Mouse (Mus musculus): Measurements from ENCODE around the gene Cks1b.
A peak's percentile ranks its signal among the peaks of the same experiment; 100 is the strongest.

Cks1b gene

DNA sequence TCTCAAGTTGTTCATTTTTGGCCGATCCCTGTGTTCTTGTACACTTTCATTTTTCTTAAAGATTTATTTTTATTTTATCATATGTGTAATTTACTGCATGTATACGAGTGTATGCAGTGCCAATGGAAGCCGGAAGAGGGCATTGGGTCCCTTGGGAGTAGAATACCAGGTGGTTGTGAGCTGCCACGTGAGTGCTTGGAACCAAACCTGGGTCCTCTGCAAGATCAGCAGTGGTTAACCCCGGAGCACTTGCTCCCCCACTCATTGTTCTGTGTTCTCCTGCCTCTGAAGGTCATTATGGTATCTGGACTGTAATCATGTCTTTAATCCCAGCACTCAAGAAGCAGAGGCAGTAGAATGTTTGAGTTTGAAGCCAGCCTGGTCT is 7.0 kb upstream of the Cks1b start:
- DNase-seq, result no peak

DNA sequence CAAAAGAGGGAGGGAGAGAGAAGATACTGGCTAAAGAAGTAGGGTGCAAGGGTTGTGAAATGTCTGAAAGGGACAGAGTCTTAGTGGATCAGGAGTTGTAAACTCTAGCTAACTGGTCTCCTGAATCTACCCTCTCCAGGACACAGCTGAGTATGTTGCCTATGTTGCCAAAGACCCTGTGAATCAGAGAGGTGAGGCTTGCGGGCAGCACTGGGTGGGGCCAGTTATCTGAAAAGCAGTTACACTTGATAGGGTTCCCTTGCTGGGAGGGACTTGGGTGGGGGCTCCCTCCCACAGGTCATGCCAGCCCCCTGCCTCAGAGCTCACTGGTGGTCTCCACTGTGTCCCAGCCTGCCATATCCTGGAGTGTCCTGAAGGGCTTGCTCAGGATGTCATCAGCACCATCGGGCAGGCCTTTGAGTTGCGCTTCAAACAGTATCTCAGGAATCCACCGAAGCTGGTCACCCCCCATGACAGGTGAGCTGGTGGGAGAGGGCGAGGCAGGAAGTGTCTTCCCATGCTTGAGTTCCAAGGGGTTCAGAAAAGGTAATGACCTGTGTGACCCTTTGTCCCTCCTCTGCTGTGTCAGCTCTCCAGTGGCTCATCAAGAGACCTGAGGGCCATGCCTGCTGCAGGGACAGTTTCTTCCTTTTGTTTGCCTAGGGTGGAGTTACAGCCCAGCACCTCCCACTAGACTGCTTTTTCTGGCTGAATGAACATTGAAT is 6.4 kb upstream of the Cks1b start:
- peak; percentile 90 for DNase-seq

DNA sequence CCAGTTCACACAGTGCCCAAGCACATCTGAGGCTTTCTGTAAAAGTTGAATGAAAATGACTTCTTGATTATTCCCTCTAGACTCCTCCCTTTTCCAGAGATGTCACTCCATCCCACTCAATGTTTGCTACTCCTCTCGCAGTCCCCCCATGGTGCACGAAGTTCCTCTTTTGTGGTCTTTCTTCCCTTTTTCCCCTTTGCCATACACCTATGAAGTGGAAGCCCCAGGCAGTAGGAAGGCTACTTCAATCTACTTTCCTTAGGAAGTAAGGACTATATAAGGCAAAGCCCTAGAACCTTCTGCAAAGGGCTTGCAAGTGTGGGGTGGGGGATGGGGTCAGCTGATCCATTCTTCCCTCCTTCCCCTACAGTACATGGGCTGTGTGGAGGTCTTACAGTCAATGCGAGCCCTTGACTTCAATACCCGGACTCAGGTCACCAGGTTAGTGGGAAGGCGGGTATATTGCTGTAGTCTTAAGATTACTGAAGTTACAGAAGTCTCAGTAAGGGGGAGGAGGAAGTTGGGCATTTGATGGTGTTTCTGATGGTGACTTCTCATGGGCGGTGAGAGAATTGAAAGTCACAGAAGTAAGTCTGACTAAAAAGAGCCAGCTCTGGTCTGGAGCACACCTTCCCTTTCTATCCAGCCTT is 4.5 kb upstream of the Cks1b start:
- DNase-seq, result peak; percentile 92

DNA sequence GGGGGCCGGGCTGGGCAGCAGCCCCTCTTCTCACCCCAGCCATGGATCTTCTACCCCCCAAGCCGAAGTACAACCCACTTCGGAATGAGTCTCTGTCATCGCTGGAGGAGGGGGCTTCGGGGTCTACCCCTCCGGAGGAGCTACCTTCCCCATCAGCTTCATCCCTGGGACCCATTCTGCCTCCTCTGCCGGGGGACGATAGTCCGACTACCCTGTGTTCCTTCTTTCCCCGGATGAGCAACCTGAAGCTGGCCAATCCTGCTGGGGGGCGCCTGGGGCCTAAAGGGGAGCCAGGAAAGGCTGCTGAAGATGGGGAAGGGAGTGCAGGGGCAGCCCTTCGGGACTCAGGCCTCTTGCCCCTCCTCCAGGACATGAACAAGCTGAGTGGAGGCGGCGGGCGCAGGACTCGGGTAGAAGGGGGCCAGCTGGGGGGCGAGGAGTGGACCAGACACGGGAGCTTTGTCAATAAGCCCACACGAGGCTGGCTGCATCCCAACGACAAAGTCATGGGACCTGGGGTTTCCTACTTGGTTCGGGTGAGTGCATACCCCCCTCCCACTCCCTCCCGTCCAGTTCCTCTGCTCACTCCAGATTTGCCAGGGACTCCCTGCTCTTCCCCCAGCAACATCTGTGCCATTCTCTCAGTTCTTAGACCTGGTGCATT is 3.8 kb upstream of the Cks1b start:
- peak; percentile 96 for DNase-seq

DNA sequence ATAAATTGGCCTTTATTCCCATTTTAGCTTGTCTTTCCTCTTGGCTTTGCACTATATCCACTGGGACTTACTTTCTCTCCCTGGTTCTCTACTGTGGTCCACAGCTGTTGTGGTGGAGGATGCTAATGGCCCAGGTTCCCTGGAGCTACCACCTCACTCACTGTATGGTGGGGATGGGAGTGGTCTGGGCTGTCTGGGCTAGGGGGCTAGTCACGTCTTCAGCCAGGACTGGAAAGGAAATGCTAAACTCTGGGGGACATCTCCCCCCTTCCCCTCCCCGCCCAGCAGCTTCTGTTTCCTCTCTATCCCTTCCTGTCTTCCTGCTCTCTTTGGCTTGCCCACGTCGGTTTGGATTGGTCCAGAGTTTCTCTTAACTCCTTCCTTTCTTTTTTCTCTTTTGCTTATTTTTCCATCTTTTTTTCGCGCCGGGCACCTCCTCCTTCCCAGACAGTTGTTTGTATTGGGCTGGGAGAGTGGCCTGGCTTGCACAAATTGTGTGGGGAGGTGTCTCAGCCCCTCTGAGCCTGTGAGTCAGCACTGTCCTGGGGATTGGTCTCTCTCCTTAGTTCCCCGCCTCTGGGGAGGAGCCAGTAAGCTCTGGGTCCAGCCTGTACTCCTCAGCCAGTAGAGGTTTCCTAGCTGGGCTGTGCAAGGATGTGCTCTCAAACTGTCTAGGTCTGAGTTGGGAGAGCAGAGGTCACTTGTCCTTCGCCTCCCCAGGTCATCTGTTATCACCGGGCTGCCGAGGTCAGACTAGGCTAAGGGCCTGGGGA is 3.0 kb upstream of the Cks1b start:
- DNase-seq, result peak; percentile 100

DNA sequence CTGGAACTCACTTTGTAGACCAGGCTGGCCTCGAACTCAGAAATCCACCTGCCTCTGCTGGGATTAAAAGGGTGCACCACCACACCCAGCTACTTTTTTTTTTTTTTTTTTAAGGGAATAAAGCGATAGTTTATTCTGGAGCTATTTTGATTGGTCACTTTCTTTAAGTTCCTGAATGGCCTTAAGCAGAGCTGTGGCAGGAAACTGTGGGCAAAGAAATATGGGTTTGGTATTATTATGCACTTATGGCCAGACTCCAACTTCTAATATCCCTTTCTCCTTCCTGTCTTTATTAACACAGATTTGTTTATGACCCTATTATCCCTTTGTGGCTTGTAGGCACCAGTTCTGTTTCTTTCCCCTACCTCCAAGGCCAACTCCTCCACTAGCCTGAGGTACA is 2.2 kb upstream of the Cks1b start:
- no peak for DNase-seq

DNA sequence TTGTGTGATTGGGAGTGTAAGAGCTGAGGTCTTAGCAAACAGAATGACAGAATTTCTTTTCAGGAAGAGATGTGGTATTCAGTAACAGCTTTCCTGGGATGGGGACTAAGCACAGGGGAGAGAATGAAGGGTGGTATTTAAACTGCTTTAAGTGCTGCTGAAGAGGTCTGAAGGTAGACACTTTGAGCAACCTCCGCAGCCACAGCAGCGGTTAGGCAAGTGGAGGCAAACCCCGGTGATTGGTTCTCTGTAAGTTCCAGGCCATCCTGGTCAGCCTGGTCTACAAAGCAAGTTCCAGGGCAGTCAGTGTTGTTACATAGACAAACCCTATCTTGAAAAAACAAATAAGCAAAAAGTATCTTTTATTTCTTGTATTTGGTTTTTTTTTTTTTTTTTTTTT is 1.8 kb upstream of the Cks1b start:
- no peak for DNase-seq

DNA sequence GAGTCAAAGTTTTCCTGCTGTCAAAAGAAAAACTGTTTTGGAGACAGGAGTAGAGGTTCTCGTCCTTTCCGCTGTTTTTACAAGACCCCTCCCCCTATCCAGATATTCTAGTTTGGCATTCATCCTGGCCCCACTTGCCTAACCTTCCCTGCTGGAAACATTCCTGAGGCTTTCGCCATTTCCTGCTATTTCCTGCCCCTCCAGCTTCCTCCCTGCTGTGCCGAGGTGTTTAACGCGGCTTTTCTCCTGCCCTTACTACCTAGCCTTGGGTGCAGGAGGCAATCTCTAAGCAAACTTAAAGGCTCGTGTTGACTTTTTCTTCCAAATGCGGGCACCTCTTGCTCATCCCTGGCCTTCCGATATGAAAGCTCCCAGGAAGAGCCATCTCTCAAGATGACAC is 1.4 kb upstream of the Cks1b start:
- peak; percentile 98 for DNase-seq

DNA sequence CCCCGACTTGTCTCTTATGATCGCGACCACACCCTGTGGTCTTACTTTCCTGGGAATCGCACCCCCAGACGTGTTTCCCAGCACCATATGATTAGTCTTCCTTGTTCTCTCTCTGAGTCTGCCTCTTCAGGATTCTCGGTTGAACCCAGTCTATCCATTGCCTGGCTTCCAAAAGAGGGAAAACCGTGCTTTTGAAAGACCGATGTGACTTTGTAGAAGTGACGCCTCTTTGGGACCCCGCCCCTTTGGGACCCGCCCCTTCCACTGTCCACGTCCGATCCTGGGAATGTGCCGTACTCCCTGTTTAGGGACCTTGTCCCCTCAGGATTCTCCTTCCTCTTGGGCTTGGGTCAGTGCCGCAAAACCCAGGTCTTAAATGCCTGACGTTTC is 673 bp upstream of the Cks1b start:
- peak; percentile 99 for DNase-seq

DNA sequence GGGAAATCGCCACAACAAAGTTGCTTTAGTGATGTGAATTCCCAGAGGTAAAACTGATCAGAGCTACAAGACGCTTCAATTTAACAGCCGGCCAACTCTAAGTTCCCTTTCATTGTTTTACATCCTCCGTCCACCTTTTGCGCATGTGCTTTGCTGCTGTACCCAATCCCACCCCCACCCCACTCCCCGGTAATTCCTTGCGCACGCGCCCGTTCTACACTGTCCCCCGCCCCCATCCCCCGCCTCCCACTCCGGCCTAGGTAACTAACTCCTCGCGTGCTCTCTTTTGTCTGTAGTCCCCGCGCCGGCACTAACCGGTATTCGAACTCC is 378 bp downstream of the Cks1b start:
- DNase-seq, result peak; percentile 88

DNA sequence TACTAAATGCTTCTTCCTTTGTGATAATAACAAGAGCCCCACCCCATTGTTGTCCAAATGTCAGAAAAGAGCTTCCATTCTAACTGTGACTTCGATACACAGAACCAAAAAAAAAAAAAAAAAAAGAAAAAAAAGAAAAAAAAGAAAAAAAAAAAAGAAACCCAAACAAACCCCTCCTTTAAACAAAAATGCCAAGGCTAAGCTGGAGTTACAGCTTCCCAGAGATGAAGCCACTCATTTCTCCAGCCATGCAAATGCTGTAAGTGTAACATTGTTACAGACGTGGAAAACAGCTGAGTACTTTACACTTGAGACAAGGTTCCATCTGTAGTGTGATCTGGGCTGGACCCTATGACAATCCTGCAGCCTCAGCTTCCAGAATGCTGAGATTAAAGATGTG is 1.1 kb downstream of the Cks1b start:
- DNase-seq, result no peak

DNA sequence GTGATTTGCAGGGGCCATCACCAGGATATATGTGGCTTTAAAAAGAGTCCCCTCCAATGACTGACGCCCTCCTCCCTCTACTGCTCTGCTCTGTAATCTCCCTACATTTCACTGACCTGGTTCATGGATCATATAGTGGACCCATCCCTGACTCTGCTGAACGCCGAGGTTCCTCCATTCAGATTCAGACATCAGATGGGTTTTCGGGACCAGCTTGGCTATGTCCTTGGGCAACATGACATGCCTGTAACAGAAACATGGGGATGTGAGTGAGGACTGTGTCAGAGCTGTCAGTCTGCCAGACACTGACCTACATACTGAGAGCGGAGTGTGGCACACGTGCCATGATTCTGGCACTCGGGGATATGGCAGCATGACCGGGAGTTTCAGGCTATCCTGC is 2.0 kb downstream of the Cks1b start:
- peak; percentile 91 for DNase-seq

DNA sequence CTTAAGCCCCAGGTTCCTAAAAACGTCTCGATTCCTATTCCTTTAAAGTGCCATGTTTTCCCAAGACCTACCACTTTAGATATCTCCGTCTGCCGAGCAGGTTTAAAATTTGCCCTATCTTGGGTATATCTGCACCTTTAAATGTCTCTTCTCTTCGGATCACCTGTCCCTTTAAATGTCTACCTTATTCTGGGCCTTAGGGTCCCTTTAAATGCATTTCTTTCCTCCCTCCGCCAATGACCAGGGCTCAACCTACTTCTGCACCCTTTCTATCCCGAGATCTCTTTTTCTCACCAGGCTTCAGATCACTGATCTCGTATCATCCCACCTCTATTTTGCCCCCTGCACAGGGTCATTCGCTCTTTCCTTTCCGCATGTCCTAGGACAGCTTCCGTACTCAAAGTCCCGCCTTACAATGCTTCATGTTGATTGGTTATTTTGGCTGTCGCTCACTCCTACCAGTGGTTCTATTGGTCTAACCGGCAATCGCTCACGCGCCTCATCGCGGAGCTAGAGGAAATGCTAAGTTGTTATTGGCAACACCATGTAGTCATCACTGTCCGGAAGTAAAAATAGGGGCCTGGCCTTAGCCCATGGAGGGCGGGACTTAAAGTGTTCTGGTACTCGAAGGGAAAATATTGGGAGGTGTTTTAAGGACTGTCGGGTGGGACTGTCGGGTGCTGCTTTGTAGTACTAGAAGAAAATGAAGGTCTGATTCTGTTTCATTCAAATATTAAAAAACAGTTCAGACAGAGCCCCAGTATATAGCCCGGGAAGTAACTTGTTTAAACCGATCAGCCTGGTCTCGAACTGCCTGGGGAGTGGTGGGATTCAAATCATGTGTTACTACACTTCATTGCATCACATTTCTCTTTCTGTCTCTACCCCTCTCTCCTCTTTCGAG is 6.4 kb downstream of the Cks1b start, which contains the start of gene Flad1:
Flad1 (minus strand) TSS at position 381 of the 904 bp plus-strand sequence.
- peak; percentile 100 for DNase-seq

DNA sequence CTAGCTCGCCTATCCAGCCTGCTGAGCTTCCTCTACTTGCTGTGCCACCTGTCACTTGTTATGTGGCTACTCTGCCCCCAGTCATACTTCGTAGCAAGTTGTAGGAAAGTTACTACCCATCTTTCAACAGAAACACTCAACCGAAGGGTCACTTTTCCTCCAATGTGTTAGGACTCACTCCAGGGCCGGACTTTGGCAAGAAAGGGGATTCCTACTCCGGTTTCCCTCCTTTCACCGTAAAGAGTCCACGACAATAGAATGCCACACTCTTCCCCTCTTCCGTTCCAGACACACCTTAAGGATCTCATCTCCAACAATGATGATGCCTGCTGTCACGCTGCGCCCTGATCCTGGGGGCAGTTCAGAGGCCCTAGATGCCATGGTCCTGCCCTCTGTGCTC is 7.3 kb downstream of the Cks1b start:
- no peak for DNase-seq

DNA sequence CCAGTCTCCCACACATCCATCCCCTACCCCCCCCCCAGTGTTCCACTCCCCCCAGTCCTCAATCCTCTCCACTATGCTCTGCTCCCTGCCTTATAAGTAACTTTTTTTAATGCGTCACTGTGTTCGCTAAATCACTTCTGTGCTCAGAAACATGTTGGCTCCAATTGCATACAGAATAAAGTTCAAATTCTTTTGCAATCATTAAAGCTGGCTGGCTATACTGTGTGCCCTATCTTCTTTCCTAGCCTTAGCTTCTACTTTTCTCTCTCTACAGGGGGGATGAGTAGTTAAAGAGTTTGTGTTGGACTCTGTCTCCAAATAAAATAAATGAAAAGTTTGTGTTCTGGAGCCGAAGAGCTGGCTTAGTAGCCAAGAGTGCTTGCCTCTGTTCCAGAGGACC is 8.5 kb downstream of the Cks1b start:
- no peak for DNase-seq

DNA sequence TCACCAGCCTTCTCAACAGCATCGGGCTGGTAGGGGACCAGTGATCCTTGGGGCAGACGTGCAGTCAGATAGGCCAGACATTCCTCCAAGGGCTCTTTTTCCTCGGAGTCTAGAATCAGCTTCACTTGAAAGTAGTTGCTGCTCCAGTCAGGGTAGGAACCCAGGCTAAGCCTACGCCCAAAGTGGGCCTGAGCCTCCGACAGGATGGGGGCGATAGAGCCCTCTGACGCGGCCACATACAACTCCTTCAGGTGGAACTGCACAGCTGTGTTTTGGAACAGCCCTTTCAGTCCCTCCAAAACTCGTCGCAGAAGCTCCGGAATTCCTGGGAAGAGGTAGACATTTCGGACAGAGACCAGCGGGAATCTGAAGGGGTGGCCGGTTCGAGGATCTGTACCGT is 9.7 kb downstream of the Cks1b start:
- peak; percentile 89 for DNase-seq

DNA sequence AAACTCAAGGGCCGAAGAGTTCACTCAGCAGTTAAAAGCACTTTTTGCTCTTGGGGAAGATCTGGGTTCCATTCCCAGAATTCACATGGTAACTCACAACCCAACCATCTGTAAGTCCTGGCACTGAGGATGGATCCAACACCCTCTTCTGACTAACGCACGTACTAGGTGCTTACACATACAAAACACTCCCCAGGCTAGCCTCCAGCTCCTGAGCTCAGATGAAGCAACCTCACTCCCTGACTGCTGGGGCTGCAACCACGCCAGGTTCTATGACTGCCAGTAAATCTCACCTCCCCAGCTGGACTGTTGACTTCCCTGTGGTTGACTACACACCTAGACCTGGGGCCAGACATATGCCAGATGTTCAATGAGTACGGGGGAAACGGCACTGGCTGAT is 11.3 kb downstream of the Cks1b start:
- DNase-seq, result no peak

DNA sequence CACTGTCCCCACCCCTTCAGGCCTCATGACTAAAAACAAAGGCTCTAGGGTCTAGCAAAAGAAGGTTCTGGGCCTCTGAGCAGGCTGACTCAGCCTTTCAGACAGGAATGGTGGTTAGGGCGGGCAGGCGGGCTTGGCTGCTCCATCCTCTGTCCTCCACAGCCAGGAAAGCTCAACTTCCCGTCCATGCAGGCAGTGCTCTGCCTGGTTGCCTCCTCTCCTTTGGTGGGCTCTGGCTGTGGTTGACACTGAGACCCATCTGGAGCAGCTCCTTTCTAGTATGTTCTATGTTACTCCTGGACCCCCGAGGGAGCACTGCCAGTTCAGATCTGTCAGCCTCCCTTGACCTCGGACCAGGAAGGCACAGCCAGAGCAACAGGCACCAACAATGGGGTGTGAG is 15.5 kb downstream of the Cks1b start, which contains the start of gene Lenep:
Lenep (minus strand) TSS at position 101 of the 400 bp plus-strand sequence.
- no peak for DNase-seq

DNA sequence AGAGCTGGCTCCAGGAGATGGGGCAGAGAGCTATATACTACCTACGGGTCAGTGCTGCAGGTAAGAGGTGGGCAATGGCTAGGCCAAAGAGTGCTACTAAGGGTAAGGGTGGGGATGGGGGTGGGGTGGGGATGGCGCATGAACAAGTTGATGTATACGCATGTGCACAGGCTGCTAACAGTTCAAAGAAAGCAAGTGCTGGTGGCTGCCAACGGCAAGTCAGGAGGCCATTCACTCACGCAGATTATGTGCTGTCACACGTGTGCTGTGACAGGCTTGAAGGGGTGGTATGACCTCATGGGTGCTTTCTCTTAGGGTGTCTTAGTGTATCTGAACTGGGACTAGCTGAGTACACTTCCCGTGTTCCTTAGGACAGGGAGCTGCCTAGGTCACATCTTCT is 16.9 kb downstream of the Cks1b start:
- no peak for DNase-seq

DNA sequence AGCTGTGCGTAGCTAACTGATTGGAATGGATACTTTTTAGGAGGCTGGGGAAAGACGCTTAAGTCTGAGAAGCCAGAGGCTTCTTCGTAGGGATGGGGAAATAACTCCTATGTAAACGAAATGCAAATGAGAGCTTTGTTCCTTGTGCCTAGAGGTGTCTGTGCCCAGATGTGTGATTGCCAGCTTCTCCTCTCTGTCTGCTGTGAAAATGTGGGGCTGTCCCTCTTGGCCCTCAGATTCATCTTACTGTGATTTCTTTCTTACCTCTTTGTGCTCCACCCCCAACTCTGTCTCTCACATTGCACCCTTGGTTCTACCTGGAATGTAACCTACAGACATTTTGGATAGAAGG is 21.6 kb downstream of the Cks1b start:
- DNase-seq, result no peak

DNA sequence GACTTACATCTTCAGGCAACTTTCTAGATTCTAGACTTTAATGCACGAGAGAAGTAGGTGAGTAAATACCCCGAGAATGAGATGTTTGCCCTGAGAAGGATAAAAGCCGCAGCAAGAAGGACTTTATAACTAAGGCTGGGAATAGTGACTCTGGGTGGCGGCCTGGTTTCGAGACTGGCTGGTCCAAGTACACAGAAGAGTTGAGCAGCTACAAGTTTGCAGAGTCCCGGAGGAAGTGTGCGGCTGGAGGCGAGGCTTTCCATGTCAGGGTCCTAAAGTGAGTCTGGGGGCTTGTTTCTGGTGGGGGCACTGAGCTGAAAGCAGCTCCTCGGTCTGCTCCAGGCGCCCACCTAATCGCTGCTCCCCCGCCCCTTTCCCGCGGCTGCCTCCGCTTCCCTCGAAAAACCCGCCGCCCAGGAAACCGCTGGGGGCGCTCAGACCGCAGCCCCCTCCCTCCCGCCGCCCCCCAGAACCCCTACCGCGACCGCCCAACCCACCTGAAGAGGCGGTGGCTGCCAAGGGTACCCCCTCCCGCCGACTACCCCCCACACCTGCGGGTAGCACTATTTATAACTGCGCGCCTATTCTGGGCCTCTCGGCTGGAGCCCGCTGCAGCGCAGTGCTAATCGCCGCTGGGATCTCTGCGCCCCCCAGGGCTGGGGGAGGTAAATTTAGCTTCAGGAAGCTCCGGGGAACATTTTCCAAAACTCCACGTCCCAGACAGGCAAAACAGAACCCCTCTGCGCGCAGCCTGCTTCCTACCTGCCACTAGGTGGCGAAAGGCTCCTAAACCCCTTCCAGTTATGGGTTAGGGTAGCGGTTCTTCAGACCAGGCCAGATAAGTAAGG is 22.2 kb downstream of the Cks1b start:
- DNase-seq, result peak; percentile 98

DNA sequence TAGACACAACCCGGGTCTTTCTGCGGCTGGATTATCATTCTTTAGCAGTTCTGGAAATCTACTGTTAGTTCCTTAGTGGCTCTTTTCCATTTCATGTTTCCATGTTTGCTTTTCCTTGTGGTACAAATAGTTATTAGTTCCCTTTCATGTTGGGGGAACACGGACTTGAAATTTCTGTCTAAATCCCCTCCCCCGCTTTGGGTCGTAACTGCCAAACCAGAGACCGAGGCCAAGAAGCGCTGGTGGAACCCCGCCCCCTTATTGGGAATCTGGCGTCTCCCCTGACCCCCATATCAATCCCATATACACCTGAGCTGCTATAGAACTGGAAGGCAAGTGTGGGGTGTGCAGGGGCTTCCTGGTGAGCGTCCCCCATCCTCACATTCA is 22.8 kb downstream of the Cks1b start:
- DNase-seq, result peak; percentile 94

Data from heart, adult 11 months (tissue).